Mouse (Mus musculus) lung, postnatal 0 days (tissue): ENCODE measurements around the gene G6pc.

Source experiments
- CTCF ChIP-seq: IDR thresholded peaks from 2 replicates; pipeline ENCODE4 v1.5.1; 2016; ENCODE audit warnings: antibody characterized with exemption, mild to moderate bottlenecking
- EP300 ChIP-seq: IDR thresholded peaks from 2 replicates; pipeline ENCODE4 v1.6.1; 2016; ENCODE audit warnings: antibody characterized with exemption, mild to moderate bottlenecking, control low read depth

DNA sequence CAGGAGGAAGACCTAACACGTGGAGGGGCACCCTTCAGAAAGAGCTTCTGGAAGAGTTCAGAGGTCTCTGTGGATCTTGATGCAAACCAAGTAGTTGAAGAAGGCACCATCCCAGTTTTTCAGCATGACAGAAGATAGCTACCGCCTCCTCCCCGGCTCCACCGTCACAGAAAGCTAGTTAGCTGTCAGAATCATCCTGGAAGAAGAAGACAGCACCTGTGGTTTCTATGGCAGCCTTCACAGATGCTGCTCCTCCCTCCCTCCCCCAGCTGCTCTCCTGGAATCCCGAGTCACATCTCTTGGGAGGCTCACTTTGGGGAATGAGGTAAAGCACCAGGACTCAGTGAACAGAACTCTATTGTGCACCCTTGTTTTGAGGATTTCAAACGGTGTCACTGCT, 51.6 kb downstream of the G6pc start:
- TF ChIP-seq CTCF: no peak
- TF ChIP-seq EP300: no peak
